Mouse (Mus musculus) limb, embryonic 11.5 days (tissue): ENCODE data around the gene Trem1. TPM values are rescaled to one million over a fixed set of nuclear protein-coding genes. Genes with fewer than 3 reads are reported as not detected.
A peak's percentile ranks its signal among the peaks of the same experiment; 100 is the strongest.

Experiments
- ATAC-seq: fragments of 200-750 bp; cut with Nextera tagmentation; 2 replicates; pipeline ENCODE4 v1.8.0; 2017; ENCODE audit warnings: low read depth; ENCODE audit not compliant: insufficient number of reproducible peaks, low FRiP score, low TSS enrichment
- DNase-seq: peaks from one replicate; pipeline ENCODE4 v3.0.0-alpha.2; 2015; ENCODE audit warnings: low spot score
- H3K27ac ChIP-seq: fragments of 300-500 bp; sonication (generic); replicated peaks from 2 replicates; pipeline ENCODE4 v1.5.1; 2014; ENCODE audit warnings: low read depth, mild to moderate bottlenecking, low read length
- H3K27me3 ChIP-seq: fragments of 300-500 bp; sonication (generic); 2 replicates; pipeline ENCODE4 v1.6.1; 2014; ENCODE audit warnings: mild to moderate bottlenecking, low read length, mixed read lengths; ENCODE audit not compliant: control insufficient read depth, insufficient read depth
- H3K36me3 ChIP-seq: fragments of 300-500 bp; sonication (generic); 2 replicates; pipeline ENCODE4 v1.6.1; 2014; ENCODE audit warnings: mild to moderate bottlenecking, low read length, moderate library complexity, mixed read lengths; ENCODE audit not compliant: control insufficient read depth, insufficient read depth
- H3K4me1 ChIP-seq: fragments of 300-500 bp; sonication (generic); 2 replicates; pipeline ENCODE4 v1.6.1; 2014; ENCODE audit warnings: low read length, mixed read lengths; ENCODE audit not compliant: control insufficient read depth, insufficient read depth
- H3K4me2 ChIP-seq: fragments of 300-500 bp; sonication (generic); 2 replicates; pipeline ENCODE4 v1.6.1; 2014; ENCODE audit warnings: low read depth, mild to moderate bottlenecking, moderate library complexity; ENCODE audit not compliant: severe bottlenecking
- H3K4me3 ChIP-seq: fragments of 300-500 bp; sonication (generic); 2 replicates; pipeline ENCODE4 v1.5.1; 2014; ENCODE audit warnings: low read depth, low read length
- H3K9ac ChIP-seq: fragments of 300-500 bp; sonication (generic); 2 replicates; pipeline ENCODE4 v1.6.1; 2014; ENCODE audit warnings: mild to moderate bottlenecking, low read length
- H3K9me3 ChIP-seq: fragments of 300-500 bp; sonication (generic); 2 replicates; pipeline ENCODE4 v1.6.1; 2016; ENCODE audit warnings: low read length; ENCODE audit not compliant: control insufficient read depth
- WGBS: fragments of 180-500 bp; shearing (Covaris S2); extraction: QIAGEN DNeasy Blood & Tissue Kit; methylation state at CpG from one replicate; pipeline ENCODE4 v1.1.7; 2014; 5-methylcytosine and 5-hydroxymethylcytosine counted together
- polyA plus RNA-seq: library from polyadenylated mRNA; unstranded; fragments of >200 nt; fragmentation: Nextera tagmentation; extraction: Ambion mirVana; gene quantifications from 2 replicates; pipeline ENCODE4 v1.2.1, GENCODE M21; 2014

Gene Trem1
- polyA plus RNA-seq, 1 experiment from 2014 or later = 0.13 TPM

DNA sequence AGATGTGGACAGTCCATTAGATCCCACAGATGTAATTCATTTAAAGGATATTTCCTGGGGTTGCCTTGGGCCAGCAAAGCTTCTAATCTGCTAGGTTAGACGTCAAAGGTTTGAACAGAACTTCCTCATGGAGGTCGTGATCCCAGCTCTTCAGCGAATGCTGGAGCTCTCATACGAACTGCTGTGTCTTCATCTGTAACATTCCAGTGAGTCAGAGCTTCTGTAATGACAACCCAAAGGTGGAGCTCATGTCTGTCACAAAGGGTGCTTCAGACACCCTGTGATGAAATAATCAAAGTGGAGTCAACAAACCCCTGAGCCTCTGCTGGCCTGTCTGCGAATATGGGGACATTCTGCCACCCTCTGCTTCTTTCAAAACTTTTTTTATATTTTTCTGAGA, 2.0 kb downstream of the Trem1 start:
- H3K27ac ChIP-seq = no peak overlapping the region
- no peaks in the 10 kb centered on the region for H3K36me3 ChIP-seq
- no peaks in the 10 kb centered on the region for H3K9me3 ChIP-seq
- WGBS = 72% methylated on average over 5 of the region's 5 CpGs
- H3K27me3 ChIP-seq = no peaks in the 10 kb centered on the region
- H3K9ac ChIP-seq = no peak overlapping the region
- no peak overlapping the region for H3K4me3 ChIP-seq
- ATAC-seq (no peak), DNase-seq (no peak)
- no peak overlapping the region for H3K4me2 ChIP-seq
- H3K4me1 ChIP-seq = no peaks in the 10 kb centered on the region

DNA sequence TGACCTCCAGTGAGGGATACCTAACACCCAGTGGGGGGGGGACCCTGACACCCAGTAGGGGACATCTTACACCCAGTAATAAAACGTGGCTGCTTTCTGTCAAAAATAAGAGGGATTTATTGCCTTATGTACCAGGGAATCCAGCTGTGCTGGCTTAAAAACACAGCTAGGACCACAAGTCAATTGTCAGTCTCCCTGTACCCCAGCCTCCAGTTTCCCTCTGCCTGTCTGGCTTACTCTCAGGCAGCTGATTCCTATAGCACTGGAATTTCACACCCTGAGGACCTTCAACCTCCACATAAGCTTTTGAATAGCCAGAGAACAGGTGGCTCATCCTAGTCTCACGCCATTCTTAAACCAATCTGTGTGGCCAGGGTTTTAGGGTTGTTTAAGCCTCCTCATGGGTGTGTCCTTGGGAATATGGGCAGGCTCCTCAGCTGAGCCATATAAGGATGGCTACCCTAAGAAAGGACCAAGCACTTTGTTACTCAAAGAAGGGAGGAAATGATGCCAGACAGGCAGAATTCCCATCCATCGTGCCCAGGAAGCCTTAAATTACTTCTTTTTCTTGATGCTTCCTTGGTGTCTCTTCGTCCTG, 3.3 kb downstream of the Trem1 start:
- no peak overlapping the region for H3K9ac ChIP-seq
- no peak overlapping the region for H3K27ac ChIP-seq
- H3K9me3 ChIP-seq = no peaks in the 10 kb centered on the region
- H3K4me1 ChIP-seq = no peaks in the 10 kb centered on the region
- H3K4me2 ChIP-seq = no peak overlapping the region
- ATAC-seq = peak; percentile 72
- peak; percentile 40 for DNase-seq
- H3K4me3 ChIP-seq = no peak overlapping the region
- no peaks in the 10 kb centered on the region for H3K36me3 ChIP-seq
- no peaks in the 10 kb centered on the region for H3K27me3 ChIP-seq
- 35% methylated on average over 4 of the region's 4 CpGs for WGBS

- no peaks in the 10 kb centered on the region for H3K9me3 ChIP-seq
- H3K4me1 ChIP-seq = no peaks in the 10 kb centered on the region
- no peak for DNase-seq
- no peaks in the 10 kb centered on the region for H3K36me3 ChIP-seq
- WGBS = 93% methylated on average over 8 of the region's 8 CpGs
- no peaks in the 10 kb centered on the region for H3K27me3 ChIP-seq
- H3K9ac ChIP-seq = no peak overlapping the region
- no peak overlapping the region for H3K4me2 ChIP-seq
- ATAC-seq = no peak
- no peak overlapping the region for H3K4me3 ChIP-seq
- H3K27ac ChIP-seq = no peak overlapping the region
Observed at GRCm38 (mm10) chr17:48237621-48238020, 5.1 kb downstream of the Trem1 start.

DNA sequence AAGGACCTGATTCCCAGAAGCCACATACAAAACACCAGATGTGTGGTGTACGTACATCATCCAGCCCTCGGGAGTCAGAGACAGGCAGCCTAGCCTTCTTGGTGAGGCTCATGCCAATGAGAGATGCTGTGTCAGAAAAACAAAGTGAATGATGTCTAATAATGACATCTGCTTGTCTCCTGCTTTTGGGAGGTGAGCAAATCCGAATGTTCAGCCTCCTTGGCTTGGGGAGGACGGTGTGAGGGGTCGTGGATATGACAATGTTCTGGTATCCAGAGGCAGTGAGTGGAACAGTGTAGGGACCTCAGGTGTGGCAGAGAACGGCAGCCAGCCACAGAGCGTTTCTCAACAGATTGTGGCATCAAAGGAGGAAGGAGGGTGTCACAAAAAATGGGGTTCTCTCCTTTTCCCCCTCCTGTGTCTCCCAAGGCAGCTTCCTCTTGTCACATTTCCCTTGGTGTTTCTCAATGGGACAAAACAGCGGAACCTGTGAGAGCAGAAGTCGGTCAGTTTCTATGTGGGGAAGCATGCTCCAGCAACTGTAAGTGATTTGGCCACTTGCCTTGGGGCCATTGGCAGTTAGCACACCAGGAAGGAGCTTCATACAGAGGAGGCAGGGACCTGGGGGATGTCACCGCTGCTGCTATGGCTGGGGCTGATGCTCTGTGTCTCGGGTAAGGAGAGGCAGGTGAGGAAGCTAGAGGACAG, 14.8 kb downstream of the Trem1 start, which contains the start of gene Trem3:
Gene Trem3 (plus strand): TSS at position 557 of the 708 bp plus-strand sequence.
- no peak for DNase-seq
- H3K36me3 ChIP-seq = no peaks in the 10 kb centered on the region
- no peak within 1 kb of the TSS for H3K9ac ChIP-seq
- no peak within 1 kb of the TSS for H3K4me3 ChIP-seq
- H3K27ac ChIP-seq = no peak within 1 kb of the TSS
- no peaks in the 10 kb centered on the region for H3K4me1 ChIP-seq
- H3K4me2 ChIP-seq = no peak within 1 kb of the TSS
- H3K27me3 ChIP-seq = no peaks in the 10 kb centered on the region
- no peak for ATAC-seq
- WGBS = 85% methylated on average over 11 of the region's 11 CpGs
- H3K9me3 ChIP-seq = no peaks in the 10 kb centered on the region

DNA sequence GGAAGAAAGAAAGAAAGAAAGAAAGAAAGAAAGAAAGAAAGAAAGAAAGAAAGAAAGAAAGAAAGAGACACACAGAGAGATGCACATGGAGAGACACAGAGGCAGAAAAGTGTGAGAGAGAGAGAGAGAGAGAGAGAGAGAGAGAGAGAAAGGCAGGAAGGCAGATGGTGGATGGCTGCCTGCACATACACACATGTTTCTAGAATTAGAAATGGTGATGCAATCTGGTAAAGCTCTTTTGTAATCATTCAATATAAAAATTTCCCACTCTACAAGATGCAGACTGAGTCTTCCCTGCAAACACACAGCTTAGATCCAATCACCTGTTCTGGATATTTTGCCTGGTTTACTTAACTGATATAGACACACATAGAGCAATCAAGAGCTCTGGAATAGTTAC, 16.5 kb downstream of the Trem1 start:
- no peak for DNase-seq
- H3K36me3 ChIP-seq = no peaks in the 10 kb centered on the region
- H3K27me3 ChIP-seq = no peaks in the 10 kb centered on the region
- H3K4me3 ChIP-seq = no peak overlapping the region
- H3K9ac ChIP-seq = no peak overlapping the region
- H3K27ac ChIP-seq = no peak overlapping the region
- H3K4me1 ChIP-seq = no peaks in the 10 kb centered on the region
- no peaks in the 10 kb centered on the region for H3K9me3 ChIP-seq
- H3K4me2 ChIP-seq = no peak overlapping the region
- no peak for ATAC-seq

DNA sequence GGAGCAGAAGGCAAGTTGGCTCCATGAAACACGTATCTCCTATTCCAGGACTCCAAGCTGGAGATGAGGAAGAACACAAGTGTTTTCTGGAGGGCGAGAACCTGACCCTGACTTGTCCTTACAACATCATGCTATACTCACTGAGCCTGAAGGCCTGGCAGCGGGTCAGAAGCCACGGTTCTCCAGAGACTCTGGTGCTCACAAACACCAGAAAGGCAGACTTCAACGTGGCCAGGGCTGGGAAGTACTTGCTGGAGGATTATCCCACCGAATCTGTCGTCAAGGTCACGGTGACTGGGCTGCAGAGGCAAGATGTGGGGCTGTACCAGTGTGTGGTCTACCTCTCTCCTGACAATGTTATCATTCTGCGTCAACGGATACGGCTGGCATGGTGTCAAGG, 16.9 kb downstream of the Trem1 start:
- Histone ChIP-seq H3K4me1 (no peaks in the 10 kb centered on the region), H3K4me3 (no peak overlapping the region), H3K27ac (no peak overlapping the region), H3K9me3 (no peaks in the 10 kb centered on the region), H3K4me2 (no peak overlapping the region), H3K9ac (no peak overlapping the region), H3K27me3 (no peaks in the 10 kb centered on the region), H3K36me3 (no peaks in the 10 kb centered on the region)
- ATAC-seq = no peak
- DNase-seq = no peak
- 84% methylated on average over 11 of the region's 11 CpGs for WGBS

DNA sequence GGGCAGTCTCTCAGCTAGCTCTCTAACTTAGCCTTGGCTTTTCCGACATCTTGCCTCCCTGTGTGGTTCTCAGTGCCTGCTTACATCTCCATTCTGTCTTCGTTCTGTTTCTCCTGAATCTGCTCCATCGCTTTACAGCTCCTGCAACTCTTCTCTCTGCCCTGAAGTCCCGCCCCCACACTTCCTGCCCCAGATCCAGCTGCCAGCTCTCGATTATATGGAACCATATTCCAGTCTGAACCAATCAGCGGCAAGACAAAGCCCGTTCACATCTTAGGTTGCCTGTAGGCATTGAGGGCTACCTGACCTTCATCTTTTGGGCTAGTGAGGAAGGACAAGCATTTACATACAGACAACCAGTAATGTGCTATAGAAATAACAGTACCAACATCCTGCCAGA, 18.1 kb downstream of the Trem1 start:
- no peak for DNase-seq
- WGBS = 85% methylated on average over 7 of the region's 7 CpGs
- H3K4me1 ChIP-seq = no peaks in the 10 kb centered on the region

DNA sequence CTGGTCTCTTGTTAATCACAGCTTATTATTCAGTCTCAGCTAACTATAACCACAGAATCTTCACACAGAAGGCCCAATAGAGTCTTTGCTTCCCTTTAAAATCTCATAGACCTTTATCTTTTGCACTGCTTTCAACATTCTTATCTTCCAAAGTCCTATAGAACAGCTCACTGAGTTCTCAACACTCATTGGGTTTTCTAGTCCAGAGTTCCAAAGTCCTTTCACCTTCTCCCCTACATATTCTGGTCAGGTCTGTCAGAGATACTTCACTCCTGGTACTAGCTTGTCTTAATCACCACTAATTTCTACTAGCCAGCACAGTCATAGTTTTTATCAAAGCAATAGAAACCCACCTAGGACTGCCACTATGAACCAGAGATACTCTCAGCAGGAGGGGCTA, 24.0 kb downstream of the Trem1 start:
- H3K27me3 ChIP-seq = no peaks in the 10 kb centered on the region
- H3K4me2 ChIP-seq = no peak overlapping the region
- H3K36me3 ChIP-seq = no peaks in the 10 kb centered on the region
- no peak overlapping the region for H3K4me3 ChIP-seq
- no peak overlapping the region for H3K27ac ChIP-seq
- DNase-seq (no peak), ATAC-seq (no peak)
- H3K4me1 ChIP-seq = no peaks in the 10 kb centered on the region
- no peaks in the 10 kb centered on the region for H3K9me3 ChIP-seq
- H3K9ac ChIP-seq = no peak overlapping the region

More for the DNA sequence above, 18.1 kb downstream of the Trem1 start:
- Histone ChIP-seq H3K36me3 (no peaks in the 10 kb centered on the region), H3K9me3 (no peaks in the 10 kb centered on the region), H3K4me3 (no peak overlapping the region), H3K27me3 (no peaks in the 10 kb centered on the region), H3K4me2 (no peak overlapping the region), H3K9ac (no peak overlapping the region), H3K27ac (no peak overlapping the region)
- ATAC-seq = no peak

- ATAC-seq = no peak
- no peak overlapping the region for H3K9ac ChIP-seq
- H3K9me3 ChIP-seq = no peaks in the 10 kb centered on the region
- 89% methylated on average over 2 of the region's 2 CpGs for WGBS
- H3K36me3 ChIP-seq = no peaks in the 10 kb centered on the region
- H3K4me3 ChIP-seq = no peak overlapping the region
- H3K27me3 ChIP-seq = no peaks in the 10 kb centered on the region
- H3K27ac ChIP-seq = no peak overlapping the region
- no peak for DNase-seq
- H3K4me2 ChIP-seq = no peak overlapping the region
- H3K4me1 ChIP-seq = no peaks in the 10 kb centered on the region
Observed at GRCm38 (mm10) chr17:48261868-48262267, 29.3 kb downstream of the Trem1 start.
